13 mouse cellular contexts compared by ENCODE assay signal in genomic region chr9:106290636-106291122, GRCm38 (mm10). TPM values are rescaled to one million over a fixed set of nuclear protein-coding genes. Genes with fewer than 3 reads are reported as not detected.
DNase-seq lines count a peak whose midpoint lies in the region; TF ChIP-seq lines count a peak whose summit lies in the region.
"Had no signal": no experiment of that assay in that cellular context is flagged by ENCODE, and none has a peak within 500 bp of the region (broad histone marks: within the 10 kb centered on the region; RNA-seq: fewer than 3 reads in every experiment).

No protein-coding gene starts in this region.

- H3K27me3 ChIP-seq in E14TG2a.4 (ENCODE audit: insufficient read depth, low read length): no peaks in the 10 kb centered on the region
- no peaks in the 10 kb centered on the region for H3K27me3 ChIP-seq in forebrain, embryonic 10.5 days (ENCODE audit: poor library complexity, severe bottlenecking)
- H3K27me3 ChIP-seq: heart, embryonic 15.5 days; midbrain, embryonic 12.5 days had no signal

- peaks cover 84% of the 10 kb centered on the region for H3K36me3 ChIP-seq in E14TG2a.4 (ENCODE audit: insufficient read depth, low read length)
- H3K36me3 ChIP-seq in forebrain, embryonic 10.5 days (replicated peaks): peaks cover 80% of the 10 kb centered on the region

- 91% methylated on average over 17 of the region's 17 CpGs for WGBS in forebrain, embryonic 10.5 days

- no peak for TF ChIP-seq CTCF in E14TG2a.4 (conservative IDR thresholded peaks at IDR 0.05; ENCODE audit: low read length)

- peak overlapping the region; percentile 17; the same call in 1 of the 2 replicates for H3K4me3 ChIP-seq in E14TG2a.4 (replicated peaks; ENCODE audit: low read length)
- H3K4me3 ChIP-seq in forebrain, embryonic 10.5 days: no peak overlapping the region
- H3K4me3 ChIP-seq: heart, embryonic 15.5 days; midbrain, embryonic 12.5 days had no signal

- H3K9me3 ChIP-seq in E14TG2a.4 (ENCODE audit: low read length): no peaks in the 10 kb centered on the region
- no peaks in the 10 kb centered on the region for H3K9me3 ChIP-seq in forebrain, embryonic 10.5 days
- H3K9me3 ChIP-seq: heart, embryonic 15.5 days; midbrain, embryonic 12.5 days had no signal

- no peak overlapping the region for H3K27ac ChIP-seq in forebrain, embryonic 10.5 days
- H3K27ac ChIP-seq: heart, embryonic 15.5 days; liver, embryonic 14.5 days; midbrain, embryonic 12.5 days had no signal

- peaks cover 15% of the 10 kb centered on the region for H3K4me1 ChIP-seq in E14TG2a.4 (replicated peaks; ENCODE audit: low read depth, low read length)
- no peaks in the 10 kb centered on the region for H3K4me1 ChIP-seq in forebrain, embryonic 10.5 days
- H3K4me1 ChIP-seq: heart, embryonic 15.5 days; midbrain, embryonic 12.5 days had no signal

- peak; percentile 83 to 85 for DNase-seq in frontal cortex, adult 2 months (ENCODE audit: extremely low spot score in 1 of 2, low spot score in 1 of 2)
- DNase-seq in left cerebral cortex, adult 8-10 months (ENCODE audit: low spot score in 2 of 2): peak; percentile 46 to 92
- DNase-seq in lung, postnatal 10 days: peak; percentile 52
- no peak for DNase-seq in c-Kit-positive CD71-positive TER-119-positive erythroid progenitor cells, embryonic 14.5 days (ENCODE audit: low spot score)
- no peak for DNase-seq in ovary, postnatal 14 days (ENCODE audit: low spot score)
- DNase-seq in thymus, postnatal 25 days: no peak
- DNase-seq in forebrain, embryonic 10.5 days (ENCODE audit: extremely low spot score, low spot score): no peak
- DNase-seq: gastrocnemius, postnatal 14 days; retina, postnatal 1 day had no signal

RNA-seq across cellular contexts. Expression of gene Poc1a, which starts 9.8 kb away (rescaled TPM):
- 24.2 and 25.6 TPM in 2 replicates for polyA plus RNA-seq in frontal cortex, adult 2 months (2012; rRNA removed)
- total RNA-seq in left cerebral cortex, adult 8-10 months (2022): 10 to 100 TPM; 14.6 to 18.3 (median 16.7) TPM
- polyA plus RNA-seq in forebrain, embryonic 10.5 days (2016; fragmentation: Nextera tagmentation; extraction: Ambion mirVana): 42.7 and 46.4 TPM in 2 replicates

RNA-seq across cellular contexts. Expression of gene Alas1, which starts 42.2 kb away (rescaled TPM):
- 122 and 129 TPM in 2 replicates for polyA plus RNA-seq in frontal cortex, adult 2 months (2012; rRNA removed)
- 100 to 1,000 TPM; 136 to 146 (median 141) TPM for total RNA-seq in left cerebral cortex, adult 8-10 months (2022)
- polyA plus RNA-seq in forebrain, embryonic 10.5 days (2016; fragmentation: Nextera tagmentation; extraction: Ambion mirVana): 74.2 and 75.2 TPM in 2 replicates

Comparison
In these comparisons a context has a peak if more than half of its experiments do, and no peak if none do; other contexts are left out.
1. DNase-seq: peak in frontal cortex, adult 2 months (2 of 2), left cerebral cortex, adult 8-10 months (2 of 2) and lung, postnatal 10 days (single experiment); none in c-Kit-positive CD71-positive TER-119-positive erythroid progenitor cells, embryonic 14.5 days (single experiment), ovary, postnatal 14 days (single experiment), thymus, postnatal 25 days (single experiment) and forebrain, embryonic 10.5 days (single experiment).